Mouse (Mus musculus) hindbrain, embryonic 16.5 days (tissue): ENCODE measurements at regions not wholly inside any gene's neighbourhood (a gene's known extent, or its start where the extent isn't known, plus 50 kb on each side); places are given as distances from the start of the nearest gene placed in this dataset.
"Not testable (repeated sequence)": the region's sequence is repeated elsewhere in the genome, so short reads cannot be mapped to it uniquely, and the experiment has no call there.

Source experiments
- ATAC-seq: fragments of 200-750 bp; cut with Nextera tagmentation; 2 replicates; pipeline ENCODE4 v1.8.0; 2017; ENCODE audit warnings: moderate TSS enrichment, moderate library complexity
- H3K27ac ChIP-seq: fragments of 300-500 bp; sonication (generic); 2 replicates; pipeline ENCODE4 v1.5.1; 2014; ENCODE audit warnings: low read depth, mild to moderate bottlenecking, control low read depth, low read length, moderate library complexity
- H3K27me3 ChIP-seq: fragments of 300-500 bp; sonication (generic); replicated peaks from 2 replicates; pipeline ENCODE4 v1.6.1; 2014; ENCODE audit warnings: low read length; ENCODE audit not compliant: control insufficient read depth, insufficient read depth
- H3K36me3 ChIP-seq: fragments of 300-500 bp; sonication (generic); 2 replicates; pipeline ENCODE4 v1.6.1; 2014; ENCODE audit warnings: mild to moderate bottlenecking, low read length, moderate library complexity, mixed read lengths; ENCODE audit not compliant: control insufficient read depth, insufficient read depth
- H3K4me1 ChIP-seq: fragments of 300-500 bp; sonication (generic); 2 replicates; pipeline ENCODE4 v1.6.1; 2014; ENCODE audit warnings: low read depth, low read length; ENCODE audit not compliant: control insufficient read depth, insufficient read depth
- H3K4me2 ChIP-seq: fragments of 300-500 bp; sonication (generic); 2 replicates; pipeline ENCODE4 v1.6.1; 2014; ENCODE audit warnings: mild to moderate bottlenecking, low read length, control low read depth, moderate library complexity
- H3K4me3 ChIP-seq: fragments of 300-500 bp; sonication (generic); 2 replicates; pipeline ENCODE4 v1.5.1; 2014; ENCODE audit warnings: mild to moderate bottlenecking, low read length, control low read depth, moderate library complexity
- H3K9ac ChIP-seq: fragments of 300-500 bp; sonication (generic); 2 replicates; pipeline ENCODE4 v1.6.1; 2014; ENCODE audit warnings: low read depth, mild to moderate bottlenecking, control low read depth, low read length, moderate library complexity
- H3K9me3 ChIP-seq: fragments of 300-500 bp; sonication (generic); 2 replicates; pipeline ENCODE4 v1.6.1; 2014; ENCODE audit warnings: mild to moderate bottlenecking, low read length, moderate library complexity; ENCODE audit not compliant: control insufficient read depth
- WGBS: fragments of 180-500 bp; shearing (Covaris S2); extraction: QIAGEN DNeasy Blood & Tissue Kit; methylation state at CpG from one replicate; pipeline ENCODE4 v1.1.7; 2014; 5-methylcytosine and 5-hydroxymethylcytosine counted together

DNA sequence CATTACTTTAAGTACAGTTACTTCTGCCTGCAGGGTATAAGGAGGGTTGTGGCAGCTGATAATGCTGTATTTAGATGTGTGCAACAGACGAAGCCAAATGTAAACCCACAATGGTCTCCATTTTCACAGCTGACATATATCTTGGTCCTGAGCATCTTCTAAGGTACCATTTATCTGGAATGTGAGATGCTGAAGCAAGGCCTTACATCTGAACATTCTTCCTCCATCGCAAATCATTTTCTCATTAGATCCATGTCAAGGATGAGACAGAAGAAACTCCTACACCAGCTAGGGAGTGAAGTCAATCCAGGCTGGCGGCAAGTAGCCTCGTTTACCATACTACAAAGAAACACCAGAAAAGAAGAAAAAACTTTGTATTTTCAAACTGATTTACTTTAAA, 228.4 kb upstream of the Hand2 start:
- H3K27ac ChIP-seq, result no peak overlapping the region
- no peaks in the 10 kb centered on the region for H3K4me1 ChIP-seq
- no peaks in the 10 kb centered on the region for H3K36me3 ChIP-seq
- no peaks in the 10 kb centered on the region for H3K27me3 ChIP-seq
- WGBS, result 96% methylated on average over 4 of the region's 4 CpGs
- ATAC-seq, result no peak
- no peak overlapping the region for H3K4me2 ChIP-seq
- H3K4me3 ChIP-seq, result no peak overlapping the region
- no peaks in the 10 kb centered on the region for H3K9me3 ChIP-seq
- H3K9ac ChIP-seq, result no peak overlapping the region

DNA sequence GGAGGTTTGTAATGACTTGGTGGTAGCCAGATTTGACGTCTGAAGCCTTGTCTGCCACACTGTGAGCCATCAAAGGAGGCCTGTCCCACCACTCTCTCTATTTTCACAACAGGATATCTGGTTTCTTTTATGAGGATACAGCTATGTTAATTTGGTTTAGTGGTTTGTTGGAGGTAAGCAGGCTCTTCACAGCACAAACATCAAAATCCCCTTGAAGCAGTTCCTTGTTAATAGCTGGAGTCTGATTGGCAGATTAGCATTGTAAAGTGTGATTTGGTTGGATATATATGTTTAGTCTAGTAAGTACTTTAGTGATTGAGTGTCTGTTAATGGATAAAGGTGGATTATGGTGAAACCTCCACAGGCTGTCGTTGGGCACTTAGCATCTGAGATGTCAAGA, 225.6 kb upstream of the Hand2 start:
- no peaks in the 10 kb centered on the region for H3K9me3 ChIP-seq
- ATAC-seq, result no peak
- 60% methylated on average over 2 of the region's 2 CpGs for WGBS

DNA sequence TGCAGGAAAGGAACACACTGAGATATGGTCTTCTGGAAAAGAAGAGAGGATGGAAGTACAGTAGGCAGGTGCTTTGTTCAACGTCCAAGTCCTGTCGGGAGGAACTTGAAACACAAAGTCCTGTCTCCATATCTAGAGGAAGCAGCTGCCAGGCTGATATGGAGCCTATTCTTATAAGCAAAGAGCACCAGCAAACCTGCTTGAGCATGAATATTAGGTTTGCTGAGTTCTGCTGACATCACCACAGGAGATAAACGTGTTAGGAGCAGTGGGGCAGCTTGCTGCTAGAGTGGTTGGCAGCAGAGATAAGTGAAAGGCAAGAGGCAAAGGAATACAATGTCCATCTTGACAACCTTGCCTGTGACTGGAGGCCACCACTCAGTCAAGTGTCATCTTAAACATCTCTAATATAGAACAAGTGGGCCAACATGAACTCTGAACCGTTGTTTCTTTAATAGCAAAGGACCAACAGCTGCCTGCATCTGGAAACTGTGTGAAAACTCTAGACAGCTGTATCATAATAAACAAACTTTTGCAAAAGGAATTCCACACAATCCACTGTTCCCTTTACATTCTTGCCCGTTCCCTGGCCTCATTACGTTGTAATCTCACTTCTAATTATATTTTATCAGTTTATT, 209.9 kb upstream of the Hand2 start:
- not testable (repeated sequence) for H3K4me3 ChIP-seq, H3K4me2 ChIP-seq, H3K27ac ChIP-seq, ATAC-seq, H3K9ac ChIP-seq, H3K4me1 ChIP-seq, H3K27me3 ChIP-seq, H3K9me3 ChIP-seq, H3K36me3 ChIP-seq
- 79% methylated on average over 2 of the region's 6 CpGs for WGBS

More for the DNA sequence above, 225.6 kb upstream of the Hand2 start:
- Histone ChIP-seq H3K27ac (no peak overlapping the region), H3K27me3 (no peaks in the 10 kb centered on the region), H3K9ac (no peak overlapping the region), H3K4me1 (no peaks in the 10 kb centered on the region), H3K4me2 (no peak overlapping the region), H3K4me3 (no peak overlapping the region), H3K36me3 (no peaks in the 10 kb centered on the region)

- Histone ChIP-seq H3K27ac (no peak overlapping the region), H3K4me1 (no peaks in the 10 kb centered on the region), H3K9ac (no peak overlapping the region), H3K4me3 (no peak overlapping the region), H3K36me3 (no peaks in the 10 kb centered on the region), H3K9me3 (no peaks in the 10 kb centered on the region), H3K27me3 (no peaks in the 10 kb centered on the region), H3K4me2 (no peak overlapping the region)
- 66% methylated on average over 2 of the region's 2 CpGs for WGBS
- ATAC-seq, result no peak
These were observed 209.4 kb upstream of the Hand2 start for GRCm38 (mm10) chr8:57111403-57111771.

DNA sequence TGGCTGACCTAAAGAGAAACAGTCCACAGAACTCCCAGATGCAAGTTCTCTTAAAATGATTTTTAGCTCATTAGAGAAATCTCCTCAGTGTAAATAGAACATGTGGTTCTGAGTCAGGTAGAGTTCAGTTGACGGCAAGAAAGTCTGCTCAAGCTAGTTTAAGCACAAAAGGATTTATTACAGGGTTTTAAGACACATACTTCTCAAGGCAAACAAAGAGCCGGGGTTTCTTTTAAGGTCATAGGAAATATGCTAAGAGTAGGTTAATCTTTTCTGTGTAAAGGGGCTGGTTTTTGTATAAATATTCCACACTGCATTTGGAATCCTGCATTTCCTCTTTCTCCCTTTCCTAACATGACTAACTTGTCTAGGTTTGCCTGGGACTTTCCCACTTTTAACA, 206.9 kb upstream of the Hand2 start:
- Histone ChIP-seq H3K4me1 (no peaks in the 10 kb centered on the region), H3K9me3 (no peaks in the 10 kb centered on the region), H3K4me3 (no peak overlapping the region), H3K9ac (no peak overlapping the region), H3K27me3 (no peaks in the 10 kb centered on the region), H3K4me2 (no peak overlapping the region), H3K36me3 (no peaks in the 10 kb centered on the region), H3K27ac (no peak overlapping the region)
- WGBS, result 70% methylated on average over 2 of the region's 2 CpGs
- ATAC-seq, result no peak

DNA sequence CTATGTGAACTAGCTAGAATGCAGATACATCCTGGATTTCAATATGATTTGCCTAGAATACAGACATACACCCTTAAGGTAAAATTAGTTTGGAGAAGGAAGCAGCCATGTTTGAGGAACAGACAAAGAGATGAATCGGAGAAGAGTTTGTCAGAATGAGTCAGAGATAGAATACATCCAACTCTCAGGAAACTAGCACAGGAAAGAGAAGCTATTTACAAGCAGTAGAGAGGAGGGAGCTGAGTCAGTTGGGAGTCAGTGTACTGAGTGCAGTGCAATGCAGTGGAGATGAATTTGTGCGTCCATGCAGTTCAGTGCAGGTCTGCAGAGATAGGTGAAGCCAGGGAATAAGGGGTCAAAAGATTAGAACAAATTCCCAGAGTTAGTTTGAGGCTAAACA, 205.5 kb upstream of the Hand2 start:
- Histone ChIP-seq H3K4me2 (no peak overlapping the region), H3K27me3 (no peaks in the 10 kb centered on the region), H3K4me3 (no peak overlapping the region), H3K27ac (no peak overlapping the region), H3K36me3 (no peaks in the 10 kb centered on the region), H3K9me3 (no peaks in the 10 kb centered on the region), H3K4me1 (no peaks in the 10 kb centered on the region), H3K9ac (no peak overlapping the region)
- 88% methylated on average over 2 of the region's 2 CpGs for WGBS
- ATAC-seq, result no peak

GRCm38 (mm10) chr8:57134041-57134440, 186.7 kb upstream of the Hand2 start:
- no peak overlapping the region for H3K9ac ChIP-seq
- H3K4me1 ChIP-seq, result no peaks in the 10 kb centered on the region; the same call in 1 of the 2 replicates
- H3K4me3 ChIP-seq, result no peak overlapping the region
- no peaks in the 10 kb centered on the region for H3K36me3 ChIP-seq
- 34% methylated on average over 2 of the region's 2 CpGs for WGBS
- H3K27me3 ChIP-seq, result no peaks in the 10 kb centered on the region
- ATAC-seq, result no peak
- no peak overlapping the region for H3K4me2 ChIP-seq
- no peaks in the 10 kb centered on the region for H3K9me3 ChIP-seq
- H3K27ac ChIP-seq, result no peak overlapping the region

GRCm38 (mm10) chr8:57134726-57135125, 186.1 kb upstream of the Hand2 start:
- H3K4me3 ChIP-seq, result no peak overlapping the region
- H3K4me1 ChIP-seq, result no peaks in the 10 kb centered on the region; the same call in 1 of the 2 replicates
- no peak overlapping the region for H3K27ac ChIP-seq
- no peak overlapping the region for H3K9ac ChIP-seq
- H3K4me2 ChIP-seq, result no peak overlapping the region
- H3K36me3 ChIP-seq, result no peaks in the 10 kb centered on the region
- no peak for ATAC-seq
- WGBS, result 56% methylated on average over 5 of the region's 5 CpGs
- H3K27me3 ChIP-seq, result no peaks in the 10 kb centered on the region
- H3K9me3 ChIP-seq, result no peaks in the 10 kb centered on the region

DNA sequence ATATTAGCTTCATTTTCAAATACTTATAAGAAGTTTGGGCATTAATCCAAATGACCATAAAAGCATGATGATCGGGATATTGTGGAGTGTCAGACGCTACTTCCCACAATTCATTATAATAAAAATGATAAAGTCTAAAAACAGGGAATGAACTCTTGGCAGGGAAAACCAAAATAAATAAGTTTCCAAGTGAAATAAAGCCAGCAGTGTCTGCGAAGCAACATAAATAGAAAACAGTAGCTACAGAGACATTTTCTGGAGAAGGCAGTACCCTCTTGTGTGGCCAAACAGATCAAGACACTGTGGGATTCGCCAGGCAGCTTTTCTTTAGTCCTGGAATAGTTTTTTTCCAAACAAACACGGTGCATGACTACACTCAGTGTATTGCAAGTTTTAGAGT, 172.7 kb upstream of the Hand2 start:
- Histone ChIP-seq H3K9me3 (no peaks in the 10 kb centered on the region), H3K4me3 (no peak overlapping the region), H3K4me2 (no peak overlapping the region), H3K27ac (no peak overlapping the region), H3K27me3 (no peaks in the 10 kb centered on the region), H3K9ac (no peak overlapping the region), H3K4me1 (no peaks in the 10 kb centered on the region), H3K36me3 (no peaks in the 10 kb centered on the region)
- 76% methylated on average over 5 of the region's 5 CpGs for WGBS
- no peak for ATAC-seq

DNA sequence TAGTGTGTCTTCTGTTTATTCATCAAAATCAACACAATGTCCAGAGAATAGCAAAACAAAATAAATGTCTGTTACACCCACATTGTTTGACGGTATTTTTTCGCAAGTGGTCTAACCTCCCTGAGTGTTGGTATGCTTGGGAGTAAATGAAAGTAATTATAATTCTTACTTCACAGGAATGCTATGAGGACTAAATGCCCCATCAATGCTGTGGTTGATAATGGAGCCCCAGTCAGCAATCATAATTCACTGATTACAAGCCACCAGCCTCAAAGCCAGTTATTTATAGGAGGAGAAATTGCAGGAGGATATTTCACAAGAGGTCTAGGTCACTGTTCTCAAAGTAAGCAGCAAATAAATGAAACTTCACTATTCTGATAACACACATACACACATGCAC, 129.6 kb upstream of the Hand2 start:
- H3K9me3 ChIP-seq, result no peaks in the 10 kb centered on the region
- H3K36me3 ChIP-seq, result no peaks in the 10 kb centered on the region
- ATAC-seq, result no peak
- WGBS, result 92% methylated on average over 2 of the region's 2 CpGs
- no peaks in the 10 kb centered on the region for H3K27me3 ChIP-seq
- H3K4me2 ChIP-seq, result no peak overlapping the region
- H3K4me3 ChIP-seq, result no peak overlapping the region
- H3K27ac ChIP-seq, result no peak overlapping the region
- H3K4me1 ChIP-seq, result no peaks in the 10 kb centered on the region
- H3K9ac ChIP-seq, result no peak overlapping the region
